Comparison of ENCODE assay signal across 8 mouse cellular contexts in the genomic region with DNA sequence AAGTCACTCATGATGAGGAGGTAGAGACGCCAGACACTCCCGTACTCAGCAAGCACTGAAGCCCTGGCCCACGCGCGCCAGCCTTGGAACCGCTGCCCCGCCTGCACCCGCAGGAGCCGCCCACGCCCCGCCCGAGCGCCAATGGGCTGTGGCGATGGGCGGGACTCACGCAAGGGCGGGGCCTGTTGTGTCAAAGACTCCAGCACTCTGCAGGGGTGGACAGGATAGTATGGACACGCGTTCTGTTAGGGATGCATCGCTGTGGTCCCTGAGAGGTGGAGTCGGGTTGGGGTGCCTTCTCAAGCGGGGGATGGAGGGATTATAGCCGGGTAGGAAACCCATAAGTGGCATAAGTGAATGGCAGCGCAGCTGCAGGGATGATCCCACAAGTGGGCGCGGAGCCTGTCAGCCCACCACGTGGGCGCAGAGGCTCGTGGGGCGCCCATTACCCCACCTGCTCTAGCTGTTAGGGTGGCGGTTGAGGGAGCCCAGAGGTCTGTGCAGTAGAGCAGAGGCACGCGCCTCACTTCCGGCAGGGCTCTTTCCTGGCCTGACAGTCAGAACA. TPM values are rescaled to one million over a fixed set of nuclear protein-coding genes. Genes with fewer than 3 reads are reported as not detected.
DNase-seq lines count a peak whose midpoint lies in the region; ATAC-seq lines count a peak whose summit lies in the region.

A gene (minus strand): TSS at position 109 of the 565 bp plus-strand sequence.

- H3K27ac ChIP-seq in hindbrain, embryonic 16.5 days (ENCODE audit: low read depth, low read length), result peak within 1 kb of the TSS; percentile 88
- H3K27ac ChIP-seq in macrophage, result peak within 1 kb of the TSS; percentile 69

- peaks cover 46% of the 10 kb centered on the region for H3K79me2 ChIP-seq in macrophage (ENCODE audit: inconsistent target)

- peak within 1 kb of the TSS; percentile 69 for H3K9ac ChIP-seq in hindbrain, embryonic 16.5 days (ENCODE audit: low read depth, low read length)

- under 1% methylated on average over 34 of the region's 34 CpGs for WGBS in hindbrain, embryonic 16.5 days
- WGBS in macrophage (ENCODE audit: missing documents), result 1% methylated on average over 34 of the region's 34 CpGs

- H3K4me1 ChIP-seq in hindbrain, embryonic 16.5 days (ENCODE audit: control insufficient read depth, insufficient read depth, low read depth, low read length), result peaks cover 13% of the 10 kb centered on the region

- H3K4me3 ChIP-seq in hindbrain, embryonic 16.5 days (ENCODE audit: low read length), result peak within 1 kb of the TSS; percentile 81
- peak within 1 kb of the TSS; percentile 91 for H3K4me3 ChIP-seq in macrophage (ENCODE audit: inconsistent target)

- ATAC-seq in hindbrain, embryonic 16.5 days, result peak; percentile 94

- no peaks in the 10 kb centered on the region for H3K27me3 ChIP-seq in hindbrain, embryonic 16.5 days (replicated peaks; ENCODE audit: control insufficient read depth, insufficient read depth, low read length)

- DNase-seq in R1 (ENCODE audit: low read depth, low spot score), result peak; percentile 93
- peak; percentile 90 to 93 for DNase-seq in cerebellum, postnatal 36 days
- peak; percentile 87 for DNase-seq in gastrocnemius, adult 18-20 months (ENCODE audit: low spot score)
- DNase-seq in left cerebral cortex, adult 18-20 months (ENCODE audit: low spot score in 2 of 2), result peak; percentile 96 to 97
- peak; percentile 97 for DNase-seq in right cerebral cortex, adult 18-20 months
- peak; percentile 65 for DNase-seq in urinary bladder, postnatal 10 days (ENCODE audit: low spot score)

- no peaks in the 10 kb centered on the region for H3K9me3 ChIP-seq in hindbrain, embryonic 16.5 days (ENCODE audit: control insufficient read depth, low read length)

- H3K4me2 ChIP-seq in hindbrain, embryonic 16.5 days (ENCODE audit: low read length), result peak within 1 kb of the TSS; percentile 94

- no peaks in the 10 kb centered on the region for H3K36me3 ChIP-seq in hindbrain, embryonic 16.5 days (ENCODE audit: control insufficient read depth, insufficient read depth, low read length)
- no peaks in the 10 kb centered on the region for H3K36me3 ChIP-seq in macrophage (ENCODE audit: inconsistent target)

RNA-seq across cellular contexts. Expression of the gene that starts here (rescaled TPM):
- 1 to 10 TPM; 4.6 to 7.9 TPM for total RNA-seq in gastrocnemius, adult 18-20 months (2021)
- 507 and 556 TPM in 2 replicates for polyA plus RNA-seq in hindbrain, embryonic 16.5 days (2015; fragmentation: Nextera tagmentation; extraction: Ambion mirVana)
- total RNA-seq in left cerebral cortex, adult 18-20 months (2021), result 100 to 1,000 TPM; 318 to 320 TPM
- 100 to 1,000 TPM in 23 of 26 experiments, 10 to 100 TPM in 3; 81.2 to 742 (median 166) TPM for total RNA-seq in macrophage (2018; cell fraction: chromatin; rRNA removed)
- total RNA-seq in macrophage (2018; cell fraction: cytosol; rRNA removed), result 10 to 100 TPM; 24.4 to 73.3 (median 37.5) TPM
- total RNA-seq in macrophage (2018; cell fraction: nucleus; rRNA removed), result 100 to 1,000 TPM in 11 of 26 experiments, 10 to 100 TPM in 15; 50.6 to 688 (median 88.0) TPM
- polyA plus RNA-seq in macrophage (2018), result 27.2 to 54.0 TPM (median 36.3 TPM) in 3 replicates

Comparison
In these comparisons a context has a peak if more than half of its experiments do, and no peak if none do; other contexts are left out.
1. Peak in every context shown above with its lines: DNase-seq, ATAC-seq, H3K4me3 ChIP-seq and H3K27ac ChIP-seq.
2. RNA of the gene that starts here (total RNA-seq): 318 to 320 TPM in left cerebral cortex, adult 18-20 months; 4.6 to 7.9 TPM in gastrocnemius, adult 18-20 months; every median in the first group is over 10 times any median in the second.